Mouse (Mus musculus) monocyte, adult 59 days (primary cell): Measurements from ENCODE around the gene Flg. TPM values are rescaled to one million over a fixed set of nuclear protein-coding genes. Genes with fewer than 3 reads are reported as not detected.

ENCODE experiments used
- total RNA-seq, 2 experiments: library from RNA; stranded (reverse); gene quantifications; one replicate each; pipeline ENCODE4 v1.2.4; 2023

Flg gene
- not detected for total RNA-seq

GRCm38 (mm10) chr3:93273223-93273622, at the start of gene Flg:
TSS of gene Flg (plus strand) at chr3:93273523.

GRCm38 (mm10) chr3:93319449-93319848, 46.1 kb downstream of the Flg start, which contains the start of gene Hrnr:
TSS of gene Hrnr (plus strand) at chr3:93319749.

Other genes starting within 250 kb of the Flg start
- not detected for gene Gm4858, start 204.7 kb upstream of the Flg start, total RNA-seq
- not detected for gene Crnn, start 128.7 kb upstream of the Flg start, total RNA-seq
- gene Flg2, start 76.2 kb upstream of the Flg start, total RNA-seq = not detected
- gene Hrnr, start 46.2 kb downstream of the Flg start, total RNA-seq = not detected
- gene Rptn, start 120.2 kb downstream of the Flg start, total RNA-seq = not detected
- 1 to 10 TPM; 2.1 to 2.3 TPM for gene Tchh, start 168.8 kb downstream of the Flg start, total RNA-seq
- not detected for gene Tchhl1, start 195.2 kb downstream of the Flg start, total RNA-seq
- 1,000 to 10,000 TPM; 1,053 to 1,322 TPM for gene S100a11, start 247.0 kb downstream of the Flg start, total RNA-seq